Mouse (Mus musculus) small intestine, adult 2 months (tissue): ENCODE data around the gene Ryk.

ENCODE experiments used
- CTCF ChIP-seq: fragments of 200-500 bp; IDR thresholded peaks from 2 replicates; pipeline ENCODE4 v1.5.1; 2012; ENCODE audit warnings: low read depth, mild to moderate bottlenecking, control low read depth, inconsistent platforms, low read length, moderate library complexity, mixed read lengths; ENCODE audit not compliant: insufficient replicate concordance, insufficient read length; ENCODE audit errors: extremely low read depth
- POLR2A ChIP-seq: fragments of 200-500 bp; IDR thresholded peaks from 2 replicates; pipeline ENCODE4 v1.6.1; 2012; ENCODE audit warnings: low read depth, mild to moderate bottlenecking, control low read depth, inconsistent platforms, low read length, moderate library complexity

DNA sequence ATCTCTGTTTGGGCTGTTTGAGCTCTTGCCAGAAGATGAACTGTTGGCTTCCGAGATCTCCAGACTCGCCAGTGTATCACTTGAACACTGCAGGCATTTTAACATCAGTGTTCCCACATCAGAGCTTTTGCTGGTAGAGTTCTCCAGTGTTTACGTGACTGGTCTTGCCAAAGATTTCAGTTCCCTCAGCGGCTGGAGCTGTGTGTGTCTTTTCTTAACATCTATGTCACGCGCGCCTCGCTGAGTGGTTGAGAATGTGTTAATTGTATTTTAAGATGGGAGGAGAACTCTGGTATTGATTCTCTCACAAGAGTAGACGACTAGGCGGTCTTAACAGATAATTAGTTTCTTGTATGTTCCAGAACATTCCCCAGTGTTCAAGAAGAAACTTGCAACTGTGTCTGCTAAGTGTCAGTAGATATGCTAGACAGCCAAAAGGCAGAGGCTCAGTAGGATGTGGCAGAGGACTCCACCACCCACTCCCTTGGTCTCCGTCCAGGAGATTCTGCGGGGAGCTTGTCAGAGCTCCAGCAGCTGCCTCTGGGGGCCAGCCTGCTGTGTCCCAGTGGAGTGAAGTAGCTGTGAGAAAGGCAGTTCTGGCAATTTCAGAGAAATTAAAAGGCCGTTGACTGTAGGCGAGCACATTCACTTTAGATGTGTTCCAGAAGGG lies 29.3 kb downstream of the Ryk start:
- TF ChIP-seq CTCF (no peak), POLR2A (no peak)
